Comparison of ENCODE assay signal across 8 mouse cellular contexts in genomic region chr2:174472818-174473549, GRCm38 (mm10). TPM values are rescaled to one million over a fixed set of nuclear protein-coding genes. Genes with fewer than 3 reads are reported as not detected.
DNase-seq lines count a peak whose midpoint lies in the region; ATAC-seq and TF ChIP-seq lines count a peak whose summit lies in the region.

Gene Prelid3b, minus strand, starts transcription at chr2:174473081.

- peak; percentile 99 for DNase-seq in ES-E14 (ENCODE audit: low read depth, low spot score)
- peak; percentile 99 for DNase-seq in cerebellum, adult 11-12 months
- peak; percentile 98 for DNase-seq in heart, postnatal 25 days (ENCODE audit: low spot score)
- DNase-seq in layer of hippocampus, adult 18-20 months (ENCODE audit: low spot score in 2 of 2): peak; percentile 98 to 100
- peak; percentile 99 for DNase-seq in lung, adult 2 months
- peak; percentile 99 for DNase-seq in thymus, adult 18-20 months

- in situ Hi-C loops in ES-E14 (cut with MboI; ENCODE audit: low sequenced_read_pairs in 2 of 2, unreplicated experiment in 2 of 2): no loop called here

- H3K27me3 ChIP-seq in forebrain, embryonic 15.5 days: no peaks in the 10 kb centered on the region

- intact Hi-C loops in heart, postnatal 25 days (cut with DNase I): loop anchor here (10.0 kb wide), 1 partner anchor 382 kb away; no protein-coding TSS in a partner anchor

- peaks cover 16% of the 10 kb centered on the region for H3K36me3 ChIP-seq in ES-E14 (ENCODE audit: control insufficient read depth, insufficient read depth, low read length, poor library complexity, severe bottlenecking)
- 0 out of 2 replicates have a peak, but pooled peaks cover 4% of the 10 kb centered on the region for H3K36me3 ChIP-seq in forebrain, embryonic 15.5 days

- no peak for TF ChIP-seq CTCF in lung, adult 2 months (IDR thresholded peaks at IDR 0.05; ENCODE audit: insufficient read depth, low read length)

- peak within 1 kb of the TSS; percentile 81 to 88 for H3K4me3 ChIP-seq in ES-E14 (ENCODE audit: insufficient read depth in 1 of 2, low read depth in 1 of 2, low read length in 2 of 2, poor library complexity in 1 of 2, severe bottlenecking in 1 of 2)
- H3K4me3 ChIP-seq in forebrain, embryonic 15.5 days: peak within 1 kb of the TSS; percentile 71
- peak within 1 kb of the TSS; percentile 85 for H3K4me3 ChIP-seq in lung, adult 2 months (replicated peaks; ENCODE audit: extremely low read depth, low read depth, low read length)

- H3K4me2 ChIP-seq in forebrain, embryonic 15.5 days (replicated peaks): peak within 1 kb of the TSS; percentile 81

- no peaks in the 10 kb centered on the region for H3K9me3 ChIP-seq in ES-E14 (ENCODE audit: control insufficient read depth, insufficient read depth, low read depth, low read length)
- H3K9me3 ChIP-seq in forebrain, embryonic 15.5 days: no peaks in the 10 kb centered on the region

- 1% methylated on average over 53 of the region's 53 CpGs for WGBS in forebrain, embryonic 15.5 days
- WGBS in lung, adult 2 months: under 1% methylated on average over 53 of the region's 53 CpGs

- ATAC-seq in forebrain, embryonic 15.5 days (replicated peaks): peak; percentile 98
- peak; percentile 95 for ATAC-seq in neutrophil, adult 5-6 weeks (ENCODE audit: extremely low read depth, insufficient number of reproducible peaks, low FRiP score, poor library complexity, severe bottlenecking)

- H3K27ac ChIP-seq in ES-E14 (ENCODE audit: insufficient read depth, low read depth, low read length, poor library complexity, severe bottlenecking): peak within 1 kb of the TSS; percentile 72
- H3K27ac ChIP-seq in forebrain, embryonic 15.5 days (replicated peaks): no peak within 1 kb of the TSS

- H3K4me1 ChIP-seq in ES-E14 (ENCODE audit: control insufficient read depth in 2 of 2, insufficient read depth in 2 of 2, low read length in 2 of 2, poor library complexity in 1 of 2): peaks cover 5 to 7% of the 10 kb centered on the region in 2 experiments; a peak in 3 of 4 replicates
- H3K4me1 ChIP-seq in forebrain, embryonic 15.5 days: peaks cover 12% of the 10 kb centered on the region
- peaks cover 10% of the 10 kb centered on the region for H3K4me1 ChIP-seq in lung, adult 2 months (ENCODE audit: control insufficient read depth, insufficient read depth, low read length)

- peak; percentile 75 for TF ChIP-seq POLR2A in lung, adult 2 months (IDR thresholded peaks at IDR 0.05; ENCODE audit: borderline replicate concordance, extremely low read depth, low read depth, low read length)

- peak within 1 kb of the TSS; percentile 94 for H3K9ac ChIP-seq in ES-E14 (ENCODE audit: insufficient read depth, low read depth, low read length, poor library complexity, severe bottlenecking)
- peak within 1 kb of the TSS; percentile 75 for H3K9ac ChIP-seq in forebrain, embryonic 15.5 days (replicated peaks)

TF ChIP-seq in ES-E14, 5 proteins besides CTCF, POLR2A, EP300 and RAD21:
- TF ChIP-seq HCFC1 (IDR thresholded peaks at IDR 0.05; ENCODE audit: borderline replicate concordance, insufficient read depth, low read length) (peak; percentile 34; the same call in 1 of the 2 replicates), ZNF384 (IDR thresholded peaks at IDR 0.05; ENCODE audit: low read depth, low read length) (no peak)
TF ChIP-seq in ES-E14: peak in this region for 1.

RNA-seq across cellular contexts. Expression of gene Prelid3b, which starts in this region (rescaled TPM):
- total RNA-seq in ES-E14 (2012; rRNA removed): 52.4 and 63.4 TPM in 2 replicates
- 112 and 115 TPM in 2 replicates for polyA plus RNA-seq in forebrain, embryonic 15.5 days (2015; fragmentation: Nextera tagmentation; extraction: Ambion mirVana)
- 10 to 100 TPM; 65.1 to 68.1 TPM for total RNA-seq in heart, postnatal 25 days (2021)
- total RNA-seq in layer of hippocampus, adult 18-20 months (2021): 10 to 100 TPM; 45.2 to 46.3 TPM
- polyA plus RNA-seq in lung, adult 2 months (2012; rRNA removed): 21.8 and 29.7 TPM in 2 replicates
- total RNA-seq in neutrophil, adult 5-6 weeks (2017): 77.4 and 85.8 TPM in 2 replicates
